In the genomic region with DNA sequence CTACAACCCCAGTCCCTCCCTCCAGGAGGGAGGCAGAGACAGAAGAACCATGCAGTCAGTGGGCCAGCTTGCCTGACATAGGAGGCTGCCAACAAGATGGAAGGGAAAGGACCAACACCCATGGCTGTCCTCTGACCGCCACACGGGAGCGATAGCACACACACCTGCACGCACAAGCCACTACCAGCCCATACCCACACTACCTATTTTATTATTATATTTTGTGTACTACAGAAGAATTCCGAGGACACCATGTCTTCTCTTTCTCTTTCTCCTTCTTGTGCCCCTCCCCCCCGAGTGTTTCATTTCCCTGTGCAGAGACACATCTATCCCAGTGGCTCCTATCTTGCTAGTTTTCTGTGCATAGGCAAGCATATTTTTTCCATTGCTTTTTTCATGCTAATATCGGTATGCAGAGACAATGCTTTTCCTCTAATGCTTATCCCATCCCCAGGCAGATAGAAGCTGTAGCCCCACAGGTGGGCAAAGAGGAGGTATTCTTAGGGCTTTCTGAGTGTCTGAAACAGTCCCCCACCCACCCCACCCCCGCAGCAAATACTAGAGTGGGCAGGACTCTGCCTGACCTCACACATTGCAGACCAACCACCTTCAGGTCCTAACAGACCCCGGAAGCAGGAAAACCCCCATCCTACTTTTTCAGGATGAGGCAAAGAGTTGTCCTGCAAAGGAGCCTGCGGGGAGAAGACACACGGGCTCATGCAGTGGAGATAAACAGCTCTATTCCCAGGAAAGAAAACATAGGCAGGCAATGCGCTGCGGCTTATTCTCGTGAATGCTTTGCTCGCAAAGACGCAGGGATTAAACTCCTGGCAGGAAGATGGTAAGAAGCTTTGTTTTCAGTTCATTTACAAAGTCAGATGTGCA, we compare ENCODE assay signal across 9 mouse cellular contexts. TPM values are rescaled to one million over a fixed set of nuclear protein-coding genes. Genes with fewer than 3 reads are reported as not detected.
DNase-seq lines count a peak whose midpoint lies in the region; ATAC-seq and TF ChIP-seq lines count a peak whose summit lies in the region.
"Had no signal": no experiment of that assay in that cellular context is flagged by ENCODE, and none has a peak within 500 bp of the region (broad histone marks: within the 10 kb centered on the region; RNA-seq: fewer than 3 reads in every experiment).

No protein-coding gene starts in this region.

- no peaks in the 10 kb centered on the region for H3K36me3 ChIP-seq in limb, embryonic 12.5 days
- no peaks in the 10 kb centered on the region for H3K36me3 ChIP-seq in limb, embryonic 10.5 days
- no peaks in the 10 kb centered on the region for H3K36me3 ChIP-seq in embryonic facial prominence, embryonic 14.5 days (ENCODE audit: control insufficient read depth, insufficient read depth, low read length)
- no peaks in the 10 kb centered on the region for H3K36me3 ChIP-seq in hindbrain, postnatal 0 days (ENCODE audit: insufficient read depth, low read length)
- no peaks in the 10 kb centered on the region for H3K36me3 ChIP-seq in neural tube, embryonic 14.5 days (ENCODE audit: control insufficient read depth, insufficient read depth, low read length)

- H3K4me1 ChIP-seq in limb, embryonic 12.5 days (replicated peaks), result peaks cover 15% of the 10 kb centered on the region
- peaks cover 25% of the 10 kb centered on the region for H3K4me1 ChIP-seq in limb, embryonic 10.5 days
- H3K4me1 ChIP-seq in embryonic facial prominence, embryonic 14.5 days (ENCODE audit: control insufficient read depth, insufficient read depth, low read length), result peaks cover 16% of the 10 kb centered on the region
- peaks cover 5% of the 10 kb centered on the region for H3K4me1 ChIP-seq in hindbrain, postnatal 0 days (ENCODE audit: insufficient read depth, low read length)
- H3K4me1 ChIP-seq in neural tube, embryonic 14.5 days (ENCODE audit: control insufficient read depth, insufficient read depth, low read length), result 0 out of 2 replicates have a peak, but pooled peaks cover 2% of the 10 kb centered on the region

- H3K27ac ChIP-seq in limb, embryonic 12.5 days, result no peak overlapping the region
- H3K27ac ChIP-seq in limb, embryonic 10.5 days, result no peak overlapping the region
- H3K27ac ChIP-seq in embryonic facial prominence, embryonic 14.5 days (replicated peaks; ENCODE audit: low read depth, low read length), result no peak overlapping the region
- peak overlapping the region; percentile 41; the same call in 1 of the 2 replicates for H3K27ac ChIP-seq in hindbrain, postnatal 0 days
- no peak overlapping the region for H3K27ac ChIP-seq in neural tube, embryonic 14.5 days (ENCODE audit: low read depth, low read length)

- H3K27me3 ChIP-seq in limb, embryonic 12.5 days, result peaks cover 19% of the 10 kb centered on the region; the same call in 1 of the 2 replicates
- peaks cover 8% of the 10 kb centered on the region; the same call in 1 of the 2 replicates for H3K27me3 ChIP-seq in limb, embryonic 10.5 days (ENCODE audit: low read depth, poor library complexity, severe bottlenecking)
- H3K27me3 ChIP-seq in embryonic facial prominence, embryonic 14.5 days (replicated peaks; ENCODE audit: control insufficient read depth, insufficient read depth, low read length), result no peaks in the 10 kb centered on the region
- no peaks in the 10 kb centered on the region for H3K27me3 ChIP-seq in hindbrain, postnatal 0 days (ENCODE audit: insufficient read depth, low read length)
- H3K27me3 ChIP-seq in neural tube, embryonic 14.5 days (ENCODE audit: control insufficient read depth, insufficient read depth, low read length), result no peaks in the 10 kb centered on the region

- H3K9me3 ChIP-seq in limb, embryonic 12.5 days, result peaks cover 3% of the 10 kb centered on the region; the same call in 1 of the 2 replicates
- H3K9me3 ChIP-seq in limb, embryonic 10.5 days (replicated peaks), result no peaks in the 10 kb centered on the region
- H3K9me3 ChIP-seq in embryonic facial prominence, embryonic 14.5 days (ENCODE audit: control insufficient read depth, low read length), result 0 out of 2 replicates have a peak, but pooled peaks cover 3% of the 10 kb centered on the region
- no peaks in the 10 kb centered on the region for H3K9me3 ChIP-seq in hindbrain, postnatal 0 days (ENCODE audit: low read length)
- H3K9me3 ChIP-seq in neural tube, embryonic 14.5 days (ENCODE audit: control insufficient read depth, low read length), result no peaks in the 10 kb centered on the region

- 29% methylated on average over 16 of the region's 16 CpGs for WGBS in limb, embryonic 12.5 days
- WGBS in limb, embryonic 10.5 days, result 28% methylated on average over 16 of the region's 16 CpGs
- WGBS in embryonic facial prominence, embryonic 14.5 days, result 30% methylated on average over 16 of the region's 16 CpGs
- 17% methylated on average over 16 of the region's 16 CpGs for WGBS in hindbrain, postnatal 0 days
- 30% methylated on average over 16 of the region's 16 CpGs for WGBS in neural tube, embryonic 14.5 days

- intact Hi-C loops in gastrocnemius, postnatal 36 days (cut with DNase I), result no loop called here

- no peak overlapping the region for H3K9ac ChIP-seq in limb, embryonic 12.5 days (replicated peaks)
- no peak overlapping the region for H3K9ac ChIP-seq in embryonic facial prominence, embryonic 14.5 days (ENCODE audit: low read depth, low read length)
- H3K9ac ChIP-seq in hindbrain, postnatal 0 days (replicated peaks; ENCODE audit: low read length), result no peak overlapping the region
- H3K9ac ChIP-seq in neural tube, embryonic 14.5 days (replicated peaks; ENCODE audit: low read depth, low read length), result no peak overlapping the region

- no peak for DNase-seq in limb, embryonic 10.5 days (ENCODE audit: low spot score)
- no peak for DNase-seq in embryonic facial prominence, embryonic 14.5 days (ENCODE audit: low spot score)
- peak; percentile 28 for DNase-seq in hindbrain, postnatal 0 days (ENCODE audit: low spot score)
- no peak for DNase-seq in gastrocnemius, postnatal 36 days
- no peak for DNase-seq in kidney, adult 11 months
- no peak for DNase-seq in layer of hippocampus, adult 11-12 months (ENCODE audit: low spot score)
- DNase-seq: kidney, postnatal 10 days had no signal

- no peak for ATAC-seq in limb, embryonic 12.5 days (ENCODE audit: insufficient number of reproducible peaks, insufficient read depth, low FRiP score, low TSS enrichment, low read depth)
- ATAC-seq in embryonic facial prominence, embryonic 14.5 days (ENCODE audit: low read depth), result peak; percentile 19; the same call in 1 of the 2 replicates
- peak; percentile 38 for ATAC-seq in hindbrain, postnatal 0 days
- ATAC-seq in neural tube, embryonic 14.5 days (ENCODE audit: low read depth), result peak; percentile 54; the same call in 1 of the 2 replicates

- no peak overlapping the region for H3K4me3 ChIP-seq in limb, embryonic 12.5 days (replicated peaks)
- no peak overlapping the region for H3K4me3 ChIP-seq in limb, embryonic 10.5 days
- H3K4me3 ChIP-seq in embryonic facial prominence, embryonic 14.5 days (ENCODE audit: low read depth, low read length), result no peak overlapping the region
- H3K4me3 ChIP-seq in hindbrain, postnatal 0 days (ENCODE audit: low read length), result no peak overlapping the region; the same call in 1 of the 2 replicates
- H3K4me3 ChIP-seq in neural tube, embryonic 14.5 days (ENCODE audit: low read depth, low read length), result no peak overlapping the region

- H3K4me2 ChIP-seq in limb, embryonic 12.5 days, result 0 out of 2 replicates have a peak overlapping the region, but pooled peaks have one; percentile 1
- H3K4me2 ChIP-seq in embryonic facial prominence, embryonic 14.5 days (ENCODE audit: low read depth, low read length), result peak overlapping the region; percentile 33
- H3K4me2 ChIP-seq in hindbrain, postnatal 0 days (ENCODE audit: low read depth, low read length), result peak overlapping the region; percentile 43
- H3K4me2 ChIP-seq in neural tube, embryonic 14.5 days (ENCODE audit: low read depth, low read length), result no peak overlapping the region; the same call in 1 of the 2 replicates

- peak; percentile 15; the same call in 1 of the 2 replicates for TF ChIP-seq CTCF in hindbrain, postnatal 0 days (IDR thresholded peaks at IDR 0.05; ENCODE audit: low read depth)

RNA-seq across cellular contexts. Expression of a gene that starts 10.8 kb away (rescaled TPM):
- polyA plus RNA-seq in limb, embryonic 12.5 days (2016; fragmentation: Nextera tagmentation; extraction: Ambion mirVana), result 0.64 and 0.69 TPM in 2 replicates
- polyA plus RNA-seq in limb, embryonic 10.5 days (2016; fragmentation: Nextera tagmentation; extraction: Ambion mirVana), result 0.28 and 0.41 TPM in 2 replicates
- polyA plus RNA-seq in embryonic facial prominence, embryonic 14.5 days (2014; fragmentation: Nextera tagmentation; extraction: Ambion mirVana), result 4.6 TPM in 2 replicates
- 0.37 and 0.90 TPM in 2 replicates for total RNA-seq in hindbrain, postnatal 0 days (2014; rRNA removed)
- polyA plus RNA-seq in hindbrain, postnatal 0 days (2015; fragmentation: Nextera tagmentation; extraction: Ambion mirVana), result 0.89 and 1.00 TPM in 2 replicates
- polyA plus RNA-seq in neural tube, embryonic 14.5 days (2014; fragmentation: Nextera tagmentation; extraction: Ambion mirVana), result 1.2 and 1.3 TPM in 2 replicates
- under 1 TPM; 0.33 to 0.57 TPM for total RNA-seq in gastrocnemius, postnatal 36 days (2021)
